29 mouse cellular contexts compared by ENCODE assay signal in genomic region chr19:4473549-4473948, GRCm38 (mm10). TPM values are rescaled to one million over a fixed set of nuclear protein-coding genes. Genes with fewer than 3 reads are reported as not detected.
"Had no signal": no experiment of that assay in that cellular context is flagged by ENCODE, and none has a peak within 500 bp of the region (broad histone marks: within the 10 kb centered on the region; RNA-seq: fewer than 3 reads in every experiment).

No protein-coding gene starts in this region.

- DNase-seq: embryo, embryonic 11 days; forebrain, postnatal 0 days; gastrocnemius, adult 2 months; gastrocnemius, postnatal 10 days; gastrocnemius, postnatal 14 days; gastrocnemius, postnatal 25 days; gastrocnemius, postnatal 36 days; heart, adult 11 months; heart, adult 18-20 months; heart, adult 2 months had no signal

- H3K4me3 ChIP-seq: embryonic facial prominence, embryonic 10.5 days; embryonic facial prominence, embryonic 12.5 days; embryonic facial prominence, embryonic 13.5 days; embryonic facial prominence, embryonic 15.5 days; erythroblast, embryonic 14.5 days; forebrain, embryonic 10.5 days; forebrain, embryonic 12.5 days; forebrain, embryonic 13.5 days; forebrain, embryonic 15.5 days; gastrocnemius, adult 2 months; heart, adult 2 months; heart, embryonic 10.5 days; heart, embryonic 12.5 days had no signal

- H3K27ac ChIP-seq: embryonic facial prominence, embryonic 10.5 days; embryonic facial prominence, embryonic 12.5 days; embryonic facial prominence, embryonic 13.5 days; embryonic facial prominence, embryonic 15.5 days; forebrain, embryonic 10.5 days; forebrain, embryonic 12.5 days; forebrain, embryonic 13.5 days; forebrain, embryonic 15.5 days; gastrocnemius, adult 2 months; heart, adult 2 months; heart, embryonic 10.5 days had no signal

- ATAC-seq: forebrain, embryonic 13.5 days; forebrain, embryonic 14.5 days; forebrain, embryonic 15.5 days; forebrain, embryonic 16.5 days; forebrain, postnatal 0 days had no signal

RNA-seq across cellular contexts. Expression of gene Syt12, which starts 3.7 kb away (rescaled TPM):
- polyA plus RNA-seq: erythroblast, embryonic 14.5 days had no signal

RNA-seq across cellular contexts. Expression of gene 2010003K11Rik, which starts 24.8 kb away (rescaled TPM):
- polyA plus RNA-seq: cortical plate, adult 2 months; embryonic facial prominence, embryonic 10.5 days; embryonic facial prominence, embryonic 11.5 days; embryonic facial prominence, embryonic 12.5 days; embryonic facial prominence, embryonic 13.5 days; embryonic facial prominence, embryonic 14.5 days; embryonic facial prominence, embryonic 15.5 days; erythroblast, embryonic 14.5 days; forebrain, embryonic 10.5 days; forebrain, embryonic 11.5 days; forebrain, embryonic 12.5 days; forebrain, embryonic 13.5 days; forebrain, embryonic 14.5 days; forebrain, embryonic 15.5 days; forebrain, embryonic 16.5 days; forebrain, postnatal 0 days; frontal cortex, adult 2 months; heart, embryonic 10.5 days; heart, embryonic 11.5 days; heart, embryonic 12.5 days had no signal

RNA-seq across cellular contexts. Expression of gene Rhod, which starts 34.3 kb away (rescaled TPM):
- polyA plus RNA-seq: erythroblast, embryonic 14.5 days had no signal
